Mouse (Mus musculus) kidney, postnatal 0 days (tissue): ENCODE data around the gene Arid3b. TPM values are rescaled to one million over a fixed set of nuclear protein-coding genes. Genes with fewer than 3 reads are reported as not detected.

Experiments used
- ATAC-seq: fragments of 200-750 bp; cut with Nextera tagmentation; replicated peaks from 2 replicates; pipeline ENCODE4 v1.8.0; 2017; ENCODE audit warnings: low read depth, moderate number of reproducible peaks, moderate TSS enrichment, moderate library complexity; ENCODE audit not compliant: low FRiP score
- DNase-seq: peaks from one replicate; pipeline ENCODE4 v3.0.0-alpha.2; 2016; ENCODE audit warnings: low spot score
- H3K27ac ChIP-seq: fragments of 300-500 bp; sonication (generic); 2 replicates; pipeline ENCODE4 v1.5.1; 2014; ENCODE audit warnings: mild to moderate bottlenecking
- H3K27me3 ChIP-seq: fragments of 300-500 bp; sonication (generic); 2 replicates; pipeline ENCODE4 v1.6.1; 2014; ENCODE audit warnings: low read length, mixed read lengths; ENCODE audit not compliant: insufficient read depth
- H3K36me3 ChIP-seq: fragments of 300-500 bp; sonication (generic); 2 replicates; pipeline ENCODE4 v1.6.1; 2014; ENCODE audit warnings: low read length, mixed read lengths; ENCODE audit not compliant: insufficient read depth
- H3K4me1 ChIP-seq: fragments of 300-500 bp; sonication (generic); replicated peaks from 2 replicates; pipeline ENCODE4 v1.6.1; 2014; ENCODE audit warnings: antibody characterized with exemption, low read length, mixed read lengths; ENCODE audit not compliant: insufficient read depth
- H3K4me2 ChIP-seq: fragments of 300-500 bp; sonication (generic); 2 replicates; pipeline ENCODE4 v1.6.1; 2014; ENCODE audit warnings: mild to moderate bottlenecking, low read length, moderate library complexity, mixed read lengths
- H3K4me3 ChIP-seq: fragments of 300-500 bp; sonication (generic); replicated peaks from 2 replicates; pipeline ENCODE4 v1.5.1; 2014; ENCODE audit warnings: low read depth, low read length
- H3K9ac ChIP-seq: fragments of 300-500 bp; sonication (generic); 2 replicates; pipeline ENCODE4 v1.6.1; 2014; ENCODE audit warnings: low read depth, low read length
- H3K9me3 ChIP-seq: fragments of 300-500 bp; sonication (generic); replicated peaks from 2 replicates; pipeline ENCODE4 v1.6.1; 2016; ENCODE audit warnings: low read length, inconsistent platforms, mixed read lengths
- CTCF ChIP-seq: IDR thresholded peaks from 2 replicates; pipeline ENCODE4 v1.5.1; 2016; ENCODE audit warnings: antibody characterized with exemption, low read depth, mild to moderate bottlenecking, moderate library complexity
- WGBS: fragments of 180-500 bp; shearing (Covaris S2); extraction: QIAGEN DNeasy Blood & Tissue Kit; methylation state at CpG from one replicate; pipeline ENCODE4 v1.1.7; 2014; 5-methylcytosine and 5-hydroxymethylcytosine counted together
- polyA plus RNA-seq: library from polyadenylated mRNA; unstranded; fragments of >200 nt; fragmentation: Nextera tagmentation; extraction: Ambion mirVana; gene quantifications from 2 replicates; pipeline ENCODE4 v1.2.1, GENCODE M21; 2015

Arid3b gene
- polyA plus RNA-seq, 1 experiment from 2014 or later: 4.0 TPM

DNA sequence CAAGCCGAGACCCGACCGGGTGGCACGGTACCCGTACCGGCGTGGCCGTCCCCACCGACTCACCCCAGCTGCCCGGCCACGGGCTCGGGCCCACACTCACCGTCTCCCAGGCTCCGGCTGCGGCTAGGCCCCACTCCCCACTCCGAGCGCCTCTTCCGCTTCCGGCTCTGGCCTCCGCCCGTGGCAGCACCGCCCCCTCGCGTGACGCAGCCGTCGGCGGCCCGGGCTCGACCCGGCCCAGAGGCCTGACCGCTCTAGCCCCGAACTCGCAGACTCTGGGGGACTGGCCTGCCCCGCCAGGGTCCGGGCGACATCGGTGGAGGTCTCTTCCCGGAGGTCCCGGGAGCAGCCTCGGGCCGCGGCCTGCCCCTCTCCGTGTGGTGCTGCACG lies 71.6 kb downstream of the Arid3b start:
- Histone ChIP-seq H3K36me3 (peaks cover 10% of the 10 kb centered on the region; the same call in 1 of the 2 replicates), H3K27ac (peak overlapping the region; percentile 99), H3K27me3 (no peaks in the 10 kb centered on the region), H3K4me1 (peaks cover 16% of the 10 kb centered on the region), H3K9ac (peak overlapping the region; percentile 89), H3K4me2 (peak overlapping the region; percentile 93), H3K4me3 (peak overlapping the region; percentile 84), H3K9me3 (no peaks in the 10 kb centered on the region)
- ATAC-seq (peak; percentile 90), DNase-seq (peak; percentile 97)
- 0% methylated on average over 45 of the region's 45 CpGs for WGBS
- TF ChIP-seq CTCF: no peak; the same call in none of the 2 replicates

- Histone ChIP-seq H3K4me3 (peak overlapping the region; percentile 84), H3K27me3 (no peaks in the 10 kb centered on the region), H3K9ac (peak overlapping the region; percentile 89), H3K27ac (peak overlapping the region; percentile 99), H3K36me3 (peaks cover 15% of the 10 kb centered on the region), H3K4me2 (peak overlapping the region; percentile 93), H3K9me3 (no peaks in the 10 kb centered on the region), H3K4me1 (peaks cover 16% of the 10 kb centered on the region)
- no peak; the same call in 1 of the 2 replicates for TF ChIP-seq CTCF
- under 1% methylated on average over 57 of the region's 57 CpGs for WGBS
- ATAC-seq (peak; percentile 67), DNase-seq (peak; percentile 67)
Observed at GRCm38 (mm10) chr9:57764147-57764973, 72.2 kb downstream of the Arid3b start.

GRCm38 (mm10) chr9:57762563-57762991 lies 74.0 kb downstream of the Arid3b start:
- H3K9ac ChIP-seq: no peak overlapping the region
- ATAC-seq: no peak
- peak overlapping the region; percentile 27; the same call in 1 of the 2 replicates for H3K4me2 ChIP-seq
- no peaks in the 10 kb centered on the region for H3K9me3 ChIP-seq
- peak; percentile 74 for DNase-seq
- H3K4me1 ChIP-seq: peaks cover 16% of the 10 kb centered on the region
- peaks cover 29% of the 10 kb centered on the region for H3K36me3 ChIP-seq
- no peak overlapping the region for H3K4me3 ChIP-seq
- no peaks in the 10 kb centered on the region for H3K27me3 ChIP-seq
- peak; percentile 71 for TF ChIP-seq CTCF
- no peak overlapping the region for H3K27ac ChIP-seq
- WGBS: 43% methylated on average over 6 of the region's 6 CpGs

DNA sequence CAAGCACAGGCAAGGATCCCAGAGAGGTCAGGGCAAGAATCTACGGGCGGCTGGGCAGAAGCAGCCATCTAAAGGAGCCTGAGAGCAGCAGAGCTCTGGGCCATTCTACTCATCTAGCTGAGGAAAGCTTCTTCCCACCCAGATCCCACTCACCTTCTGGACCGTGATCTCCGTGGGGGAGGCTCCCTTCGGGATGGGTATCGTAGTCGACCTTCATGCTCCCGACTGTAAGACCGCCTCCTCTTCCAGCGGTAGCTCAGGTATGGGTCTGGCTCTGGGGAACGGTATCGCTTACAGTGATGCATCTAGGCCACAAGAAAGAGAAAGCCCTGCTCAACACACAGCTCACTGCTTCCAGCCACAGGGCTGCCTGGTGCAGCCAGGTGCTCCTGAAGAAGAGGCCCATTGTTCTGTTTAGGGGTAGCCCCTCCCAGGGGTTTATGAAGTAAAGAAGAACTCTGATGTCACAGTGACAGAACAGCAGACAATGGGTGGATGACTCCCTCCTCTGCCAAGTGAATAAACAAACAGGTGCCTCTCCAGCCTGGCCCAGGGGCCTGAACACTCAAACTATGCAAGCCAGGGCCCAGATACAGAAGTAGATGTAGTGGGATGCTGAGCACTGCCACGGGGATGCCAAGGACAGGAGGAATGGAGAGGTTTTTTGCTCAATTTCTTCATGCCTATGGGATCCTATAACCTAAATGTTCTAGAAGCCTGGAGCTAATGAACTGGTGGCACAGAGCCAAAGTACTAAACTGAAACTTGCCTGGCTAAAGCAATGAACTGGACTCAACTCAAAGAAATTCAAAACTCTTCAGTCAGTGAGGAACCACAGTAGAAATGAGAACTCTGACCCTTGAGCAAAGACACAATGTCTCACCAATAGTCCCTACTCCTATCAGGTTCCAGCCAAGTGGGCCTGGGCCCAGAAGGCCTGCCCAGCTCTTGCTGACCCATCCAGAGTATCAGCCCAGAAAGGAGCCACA lies 74.7 kb downstream of the Arid3b start:
- Histone ChIP-seq H3K27me3 (no peaks in the 10 kb centered on the region), H3K36me3 (peaks cover 36% of the 10 kb centered on the region), H3K9me3 (no peaks in the 10 kb centered on the region), H3K4me3 (no peak overlapping the region), H3K27ac (no peak overlapping the region), H3K9ac (no peak overlapping the region), H3K4me1 (peaks cover 16% of the 10 kb centered on the region), H3K4me2 (peak overlapping the region; percentile 27; the same call in 1 of the 2 replicates)
- 71% methylated on average over 13 of the region's 13 CpGs for WGBS
- TF ChIP-seq CTCF: no peak
- ATAC-seq (no peak), DNase-seq (peak; percentile 43)

- Histone ChIP-seq H3K27ac (no peak overlapping the region), H3K4me1 (peaks cover 16% of the 10 kb centered on the region), H3K27me3 (no peaks in the 10 kb centered on the region), H3K4me2 (no peak overlapping the region), H3K36me3 (peaks cover 41% of the 10 kb centered on the region), H3K9me3 (no peaks in the 10 kb centered on the region), H3K4me3 (no peak overlapping the region), H3K9ac (no peak overlapping the region)
- ATAC-seq: no peak
- no peak for TF ChIP-seq CTCF
- no peak for DNase-seq
- WGBS: 94% methylated on average over 24 of the region's 24 CpGs
Observed at GRCm38 (mm10) chr9:57760416-57761146, 76.0 kb downstream of the Arid3b start.
